Mouse (Mus musculus) liver, embryonic 13.5 days (tissue): Measurements from ENCODE around the gene Rtp2. TPM values are rescaled to one million over a fixed set of nuclear protein-coding genes. Genes with fewer than 3 reads are reported as not detected.
A peak's percentile ranks its signal among the peaks of the same experiment; 100 is the strongest.
"Not testable (repeated sequence)": the region's sequence is repeated elsewhere in the genome, so short reads cannot be mapped to it uniquely, and the experiment has no call there.

ENCODE experiments used
- ATAC-seq: fragments of 200-750 bp; cut with Nextera tagmentation; 2 replicates; pipeline ENCODE4 v1.8.0; 2017; ENCODE audit warnings: low read depth, mild to moderate bottlenecking, moderate number of reproducible peaks, moderate library complexity
- DNase-seq: peaks from one replicate; pipeline ENCODE4 v3.0.0; 2022
- H3K27ac ChIP-seq: fragments of 300-500 bp; sonication (generic); 2 replicates; pipeline ENCODE4 v1.5.1; 2015; ENCODE audit warnings: moderate library complexity, mild to moderate bottlenecking, inconsistent platforms
- H3K27me3 ChIP-seq: fragments of 300-500 bp; sonication (generic); 2 replicates; pipeline ENCODE4 v1.6.1; 2015; ENCODE audit warnings: mild to moderate bottlenecking, inconsistent platforms
- H3K36me3 ChIP-seq: fragments of 300-500 bp; sonication (generic); 2 replicates; pipeline ENCODE4 v1.6.1; 2015; ENCODE audit warnings: mild to moderate bottlenecking, inconsistent platforms
- H3K4me1 ChIP-seq: fragments of 300-500 bp; sonication (generic); replicated peaks from 2 replicates; pipeline ENCODE4 v1.6.1; 2015; ENCODE audit warnings: inconsistent platforms
- H3K4me2 ChIP-seq: fragments of 300-500 bp; sonication (generic); 2 replicates; pipeline ENCODE4 v1.6.1; 2015; ENCODE audit warnings: inconsistent platforms, mild to moderate bottlenecking, moderate library complexity
- H3K4me3 ChIP-seq: fragments of 300-500 bp; sonication (generic); replicated peaks from 2 replicates; pipeline ENCODE4 v1.5.1; 2015; ENCODE audit warnings: mild to moderate bottlenecking, inconsistent platforms
- H3K9ac ChIP-seq: fragments of 300-500 bp; sonication (generic); 2 replicates; pipeline ENCODE4 v1.6.1; 2015; ENCODE audit warnings: mild to moderate bottlenecking, inconsistent platforms
- H3K9me3 ChIP-seq: fragments of 300-500 bp; sonication (generic); replicated peaks from 2 replicates; pipeline ENCODE4 v1.6.1; 2016; ENCODE audit warnings: inconsistent platforms
- WGBS: fragments of 180-500 bp; shearing (Covaris S2); methylation state at CpG from one replicate; pipeline ENCODE4 v1.1.7; 2015; ENCODE audit not compliant: insufficient replicate concordance; 5-methylcytosine and 5-hydroxymethylcytosine counted together
- polyA plus RNA-seq: library from polyadenylated mRNA; unstranded; fragments of >200 nt; fragmentation: Nextera tagmentation; extraction: Ambion mirVana; gene quantifications from 2 replicates; pipeline ENCODE4 v1.2.1, GENCODE M21; 2015

Gene Rtp2
- polyA plus RNA-seq, 1 experiment from 2014 or later: not detected

- ATAC-seq, H3K4me1 ChIP-seq, H3K27ac ChIP-seq, H3K9ac ChIP-seq, DNase-seq, H3K36me3 ChIP-seq, H3K9me3 ChIP-seq, H3K4me3 ChIP-seq, H3K4me2 ChIP-seq, H3K27me3 ChIP-seq: not testable (repeated sequence)
- 64% methylated on average over 9 of the region's 9 CpGs for WGBS
Measured at GRCm38 (mm10) chr16:23908076-23909014, 23.8 kb downstream of the Rtp2 start.

GRCm38 (mm10) chr16:23906586-23906985 lies 25.6 kb downstream of the Rtp2 start:
- H3K4me3 ChIP-seq, H3K4me2 ChIP-seq, H3K27me3 ChIP-seq, H3K9me3 ChIP-seq, H3K9ac ChIP-seq, H3K36me3 ChIP-seq, DNase-seq, ATAC-seq, H3K27ac ChIP-seq, H3K4me1 ChIP-seq: not testable (repeated sequence)
- WGBS: 62% methylated on average over 3 of the region's 3 CpGs

GRCm38 (mm10) chr16:23901411-23901810 lies 30.8 kb downstream of the Rtp2 start:
- 71% methylated on average over 7 of the region's 7 CpGs for WGBS
- Histone ChIP-seq H3K4me3 (no peak overlapping the region), H3K9ac (no peak overlapping the region), H3K27ac (no peak overlapping the region), H3K4me2 (no peak overlapping the region), H3K9me3 (no peaks in the 10 kb centered on the region), H3K36me3 (no peaks in the 10 kb centered on the region), H3K27me3 (0 out of 2 replicates have a peak, but pooled peaks cover under 1% of the 10 kb centered on the region), H3K4me1 (0 out of 2 replicates have a peak, but pooled peaks cover 3% of the 10 kb centered on the region)
- DNase-seq: no peak
- no peak for ATAC-seq

GRCm38 (mm10) chr16:23900061-23900460 lies 32.1 kb downstream of the Rtp2 start:
- Histone ChIP-seq H3K36me3 (no peaks in the 10 kb centered on the region), H3K4me2 (no peak overlapping the region), H3K27ac (no peak overlapping the region), H3K9ac (no peak overlapping the region), H3K27me3 (0 out of 2 replicates have a peak, but pooled peaks cover 3% of the 10 kb centered on the region), H3K4me3 (no peak overlapping the region), H3K4me1 (0 out of 2 replicates have a peak, but pooled peaks cover 3% of the 10 kb centered on the region), H3K9me3 (no peaks in the 10 kb centered on the region)
- DNase-seq (no peak), ATAC-seq (no peak)
- 57% methylated on average over 4 of the region's 4 CpGs for WGBS

GRCm38 (mm10) chr16:23898840-23899239 lies 33.4 kb downstream of the Rtp2 start:
- H3K27ac ChIP-seq: no peak overlapping the region
- no peak overlapping the region for H3K4me3 ChIP-seq
- H3K9ac ChIP-seq: no peak overlapping the region
- WGBS: 9% methylated on average over 12 of the region's 12 CpGs
- ATAC-seq (no peak), DNase-seq (peak; percentile 18)
- H3K9me3 ChIP-seq: no peaks in the 10 kb centered on the region
- no peaks in the 10 kb centered on the region for H3K36me3 ChIP-seq
- 0 out of 2 replicates have a peak, but pooled peaks cover 3% of the 10 kb centered on the region for H3K27me3 ChIP-seq
- H3K4me2 ChIP-seq: 0 out of 2 replicates have a peak overlapping the region, but pooled peaks have one; percentile 44
- 0 out of 2 replicates have a peak, but pooled peaks cover 3% of the 10 kb centered on the region for H3K4me1 ChIP-seq

GRCm38 (mm10) chr16:23897984-23898586 lies 34.1 kb downstream of the Rtp2 start:
- Histone ChIP-seq H3K9ac (no peak overlapping the region), H3K36me3 (no peaks in the 10 kb centered on the region), H3K27ac (no peak overlapping the region), H3K4me3 (no peak overlapping the region), H3K4me2 (peak overlapping the region; percentile 44), H3K9me3 (no peaks in the 10 kb centered on the region), H3K27me3 (0 out of 2 replicates have a peak, but pooled peaks cover 3% of the 10 kb centered on the region), H3K4me1 (0 out of 2 replicates have a peak, but pooled peaks cover 3% of the 10 kb centered on the region)
- ATAC-seq: no peak
- DNase-seq: peak; percentile 6
- 10% methylated on average over 15 of the region's 15 CpGs for WGBS

GRCm38 (mm10) chr16:23897486-23897885 lies 34.7 kb downstream of the Rtp2 start:
- no peak overlapping the region for H3K9ac ChIP-seq
- DNase-seq (no peak), ATAC-seq (no peak)
- H3K36me3 ChIP-seq: no peaks in the 10 kb centered on the region
- 0 out of 2 replicates have a peak, but pooled peaks cover 3% of the 10 kb centered on the region for H3K27me3 ChIP-seq
- H3K4me2 ChIP-seq: no peak overlapping the region
- no peak overlapping the region for H3K4me3 ChIP-seq
- WGBS: 47% methylated on average over 5 of the region's 5 CpGs
- H3K27ac ChIP-seq: no peak overlapping the region
- no peaks in the 10 kb centered on the region for H3K9me3 ChIP-seq
- 0 out of 2 replicates have a peak, but pooled peaks cover 3% of the 10 kb centered on the region for H3K4me1 ChIP-seq

- Histone ChIP-seq H3K4me1 (0 out of 2 replicates have a peak, but pooled peaks cover 3% of the 10 kb centered on the region), H3K9me3 (no peaks in the 10 kb centered on the region), H3K4me3 (no peak overlapping the region), H3K27ac (no peak overlapping the region), H3K36me3 (no peaks in the 10 kb centered on the region), H3K27me3 (peaks cover 16% of the 10 kb centered on the region), H3K9ac (no peak overlapping the region), H3K4me2 (no peak overlapping the region)
- ATAC-seq (no peak), DNase-seq (no peak)
- 45% methylated on average over 3 of the region's 3 CpGs for WGBS
Measured at GRCm38 (mm10) chr16:23895135-23895534, 37.1 kb downstream of the Rtp2 start.

- no peak within 1 kb of the TSS for H3K4me2 ChIP-seq
- H3K9me3 ChIP-seq: no peaks in the 10 kb centered on the region
- H3K27ac ChIP-seq: no peak within 1 kb of the TSS
- H3K4me3 ChIP-seq: no peak within 1 kb of the TSS
- no peak for DNase-seq
- ATAC-seq: no peak
- no peak within 1 kb of the TSS for H3K9ac ChIP-seq
- peaks cover 18% of the 10 kb centered on the region for H3K27me3 ChIP-seq
- WGBS: 10% methylated on average over 26 of the region's 26 CpGs
- H3K36me3 ChIP-seq: no peaks in the 10 kb centered on the region
- no peaks in the 10 kb centered on the region for H3K4me1 ChIP-seq
Measured at GRCm38 (mm10) chr16:23890636-23891035, 41.6 kb downstream of the Rtp2 start, which contains the start of gene Sst. Gene Sst, minus strand, starts transcription at chr16:23890958.

- H3K9ac ChIP-seq: no peak overlapping the region
- no peaks in the 10 kb centered on the region for H3K4me1 ChIP-seq
- no peak overlapping the region for H3K27ac ChIP-seq
- no peak overlapping the region for H3K4me2 ChIP-seq
- no peak overlapping the region for H3K4me3 ChIP-seq
- no peaks in the 10 kb centered on the region for H3K36me3 ChIP-seq
- 6% methylated on average over 9 of the region's 9 CpGs for WGBS
- no peak for DNase-seq
- H3K27me3 ChIP-seq: peaks cover 18% of the 10 kb centered on the region
- no peak for ATAC-seq
- no peaks in the 10 kb centered on the region for H3K9me3 ChIP-seq
Measured at GRCm38 (mm10) chr16:23890151-23890550, 42.0 kb downstream of the Rtp2 start.

- peaks cover 18% of the 10 kb centered on the region for H3K27me3 ChIP-seq
- H3K9me3 ChIP-seq: no peaks in the 10 kb centered on the region
- no peak overlapping the region for H3K4me2 ChIP-seq
- H3K36me3 ChIP-seq: no peaks in the 10 kb centered on the region
- no peak overlapping the region for H3K4me3 ChIP-seq
- no peaks in the 10 kb centered on the region for H3K4me1 ChIP-seq
- 60% methylated on average over 10 of the region's 10 CpGs for WGBS
- H3K9ac ChIP-seq: no peak overlapping the region
- DNase-seq (no peak), ATAC-seq (no peak)
- H3K27ac ChIP-seq: no peak overlapping the region
Measured at GRCm38 (mm10) chr16:23887910-23888579, 44.1 kb downstream of the Rtp2 start.
